Mouse (Mus musculus) CD8-positive naive resting alpha-beta T cell, adult 2 months (primary cell): ENCODE measurements around the gene 2610028H24Rik.
A peak's percentile ranks its signal among the peaks of the same experiment; 100 is the strongest.

ENCODE experiments used
- DNase-seq, 2 experiments: peaks; one replicate each; pipeline ENCODE4 v3.0.0; 2022; ENCODE audit warnings: low read depth in 2 of 2, low spot score in 2 of 2

The 2610028H24Rik gene

GRCm38 (mm10) chr10:76448851-76449250 is at the start of gene 2610028H24Rik:
Gene 2610028H24Rik (plus strand): TSS chr10:76449081.
- DNase-seq = no peak

GRCm38 (mm10) chr10:76408520-76408919 is 40.4 kb upstream of the 2610028H24Rik start:
- DNase-seq = no peak

DNA sequence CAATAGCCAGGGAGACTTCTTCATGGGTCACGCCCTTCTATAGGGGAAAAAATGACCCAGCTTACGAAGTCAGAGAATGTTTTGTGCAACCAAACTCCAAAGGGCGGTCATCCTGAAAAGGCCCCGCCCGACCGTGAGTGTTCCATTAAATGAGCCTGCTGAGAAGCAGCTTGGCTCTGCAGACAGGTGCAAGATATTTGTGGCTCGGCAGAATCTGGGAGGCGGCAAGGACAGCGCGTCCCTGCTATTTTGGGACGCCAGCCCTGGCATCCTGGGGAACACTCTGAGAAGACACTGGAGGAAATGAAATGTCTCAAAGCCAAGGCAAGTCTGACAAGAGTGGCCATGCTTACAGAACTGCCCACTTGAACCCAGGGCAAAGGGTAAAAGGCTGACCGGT is 32.1 kb upstream of the 2610028H24Rik start:
- no peak for DNase-seq

DNA sequence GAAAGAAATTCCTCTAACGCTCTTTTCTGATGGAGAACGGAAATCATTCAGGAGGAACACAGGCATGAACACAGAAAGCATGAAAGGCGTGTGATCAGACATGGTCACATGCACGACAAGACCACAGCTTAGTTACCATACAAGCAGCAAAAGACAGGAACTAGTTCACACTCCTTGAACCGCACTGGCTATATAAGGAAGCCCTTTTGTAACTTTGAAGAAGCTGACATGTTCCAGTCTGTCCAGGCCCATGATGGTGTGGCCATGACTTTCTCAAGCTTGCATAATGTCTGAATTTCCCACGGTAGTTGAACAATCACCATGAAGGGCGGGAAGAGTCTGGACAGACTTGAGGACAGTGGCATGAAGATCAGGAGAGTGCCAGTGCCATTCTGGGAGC is 23.2 kb upstream of the 2610028H24Rik start:
- no peak for DNase-seq

DNA sequence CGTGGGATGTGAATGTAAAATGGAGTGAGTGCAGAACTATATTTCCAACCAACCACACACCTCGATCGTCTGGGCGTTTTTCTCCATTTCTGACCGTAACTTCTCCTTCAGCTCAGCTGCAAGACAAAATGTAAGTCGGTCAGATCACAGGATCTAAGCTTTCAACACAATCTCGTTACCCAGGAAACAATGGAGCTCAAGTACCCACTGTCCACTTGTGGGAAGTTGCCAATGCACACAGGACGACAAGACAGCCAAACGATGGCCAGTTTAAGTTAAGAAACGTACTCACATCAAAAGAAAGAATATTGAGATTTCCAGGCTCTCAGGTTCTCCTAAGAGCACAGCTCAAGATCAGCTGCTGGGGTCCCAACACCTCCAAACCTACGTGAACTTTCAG is 15.0 kb upstream of the 2610028H24Rik start:
- no peak for DNase-seq

GRCm38 (mm10) chr10:76439107-76439890 is 9.6 kb upstream of the 2610028H24Rik start:
- DNase-seq = no peak

- no peak for DNase-seq
Measured at GRCm38 (mm10) chr10:76440281-76440680, 8.6 kb upstream of the 2610028H24Rik start, which contains the start of gene AC141477.1. Gene AC141477.1 (minus strand): TSS chr10:76440444.

GRCm38 (mm10) chr10:76442178-76443088 is 6.4 kb upstream of the 2610028H24Rik start, which contains the start of gene Pcnt:
Gene Pcnt (minus strand): TSS chr10:76442786.
- peak; percentile 93 to 96 for DNase-seq

- no peak for DNase-seq
Measured at GRCm38 (mm10) chr10:76445996-76446681, 2.7 kb upstream of the 2610028H24Rik start.

DNA sequence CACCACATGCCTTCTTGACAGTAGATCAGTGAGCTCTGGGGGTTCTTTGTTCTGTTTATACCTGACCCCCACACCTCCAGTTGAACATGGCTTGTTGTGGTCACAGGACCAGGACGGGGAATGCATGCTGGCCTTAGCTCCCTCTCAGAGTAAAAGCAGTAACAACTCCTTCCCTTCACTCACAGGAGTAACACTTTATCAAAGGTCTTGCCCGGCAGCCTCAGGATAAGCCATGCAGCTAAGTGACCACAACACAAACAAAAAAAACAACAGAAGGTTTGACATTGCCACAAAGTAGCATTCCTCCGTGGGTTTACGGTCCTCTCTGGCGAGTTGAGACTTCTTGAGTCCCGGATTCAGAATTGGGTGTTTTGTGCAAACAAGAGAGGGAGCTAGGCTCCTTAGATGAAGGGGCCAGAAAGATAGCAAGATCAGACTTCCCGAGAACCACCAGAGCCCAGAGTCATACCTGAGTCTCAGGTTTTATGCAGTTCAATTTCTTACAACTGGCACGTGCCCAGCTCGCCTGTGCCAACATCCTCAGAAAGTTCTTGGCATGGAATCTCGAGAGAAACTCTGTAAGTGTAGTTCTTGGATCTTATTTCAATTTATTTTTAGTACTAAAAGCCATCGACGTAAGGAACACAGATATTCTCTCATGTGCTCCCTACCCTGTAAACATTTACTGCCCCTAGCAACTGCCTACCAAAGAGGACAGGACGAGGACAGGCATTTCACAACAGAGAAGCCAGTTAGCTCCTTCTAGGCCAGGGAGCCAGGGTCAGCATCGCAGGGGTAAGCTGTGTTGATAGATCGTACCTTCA is 1.3 kb upstream of the 2610028H24Rik start:
- no peak for DNase-seq

- peak; percentile 38 to 55 for DNase-seq
Measured at GRCm38 (mm10) chr10:76455289-76455688, 6.4 kb downstream of the 2610028H24Rik start.

- no peak for DNase-seq
Measured at GRCm38 (mm10) chr10:76461255-76461654, 12.4 kb downstream of the 2610028H24Rik start.

GRCm38 (mm10) chr10:76462312-76462711 is 13.4 kb downstream of the 2610028H24Rik start:
- no peak for DNase-seq

DNA sequence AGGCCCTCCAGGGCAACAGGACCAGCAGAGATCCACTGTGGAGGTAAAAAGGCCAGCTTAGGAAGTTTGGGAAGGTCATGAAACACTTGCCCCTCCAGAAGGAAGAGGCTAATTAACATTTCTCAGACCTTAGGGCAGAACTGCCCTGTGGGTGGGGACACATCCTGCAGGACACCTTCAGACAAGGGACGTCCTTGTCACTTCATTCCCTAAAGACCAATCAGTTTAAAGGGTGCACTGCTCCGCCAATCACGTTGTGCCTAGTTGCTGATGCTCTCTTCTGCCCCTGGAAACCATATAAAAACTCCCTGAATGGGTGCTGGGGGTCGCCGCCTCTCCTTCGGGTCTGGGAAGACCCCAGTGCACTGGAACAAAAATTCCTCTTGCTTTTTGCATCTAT is 13.8 kb downstream of the 2610028H24Rik start:
- no peak for DNase-seq

- peak; percentile 80 to 84 for DNase-seq
Measured at GRCm38 (mm10) chr10:76468203-76469162, 19.6 kb downstream of the 2610028H24Rik start, which contains the start of the genes Mcm3ap and Ybey. Gene Mcm3ap (plus strand): TSS chr10:76468927. Gene Ybey (minus strand): TSS chr10:76469114.

GRCm38 (mm10) chr10:76473759-76474158 is 24.9 kb downstream of the 2610028H24Rik start:
- no peak for DNase-seq

GRCm38 (mm10) chr10:76480851-76481250 is 32.0 kb downstream of the 2610028H24Rik start:
- DNase-seq = no peak

- no peak for DNase-seq
Measured at GRCm38 (mm10) chr10:76481480-76481879, 32.6 kb downstream of the 2610028H24Rik start.

DNA sequence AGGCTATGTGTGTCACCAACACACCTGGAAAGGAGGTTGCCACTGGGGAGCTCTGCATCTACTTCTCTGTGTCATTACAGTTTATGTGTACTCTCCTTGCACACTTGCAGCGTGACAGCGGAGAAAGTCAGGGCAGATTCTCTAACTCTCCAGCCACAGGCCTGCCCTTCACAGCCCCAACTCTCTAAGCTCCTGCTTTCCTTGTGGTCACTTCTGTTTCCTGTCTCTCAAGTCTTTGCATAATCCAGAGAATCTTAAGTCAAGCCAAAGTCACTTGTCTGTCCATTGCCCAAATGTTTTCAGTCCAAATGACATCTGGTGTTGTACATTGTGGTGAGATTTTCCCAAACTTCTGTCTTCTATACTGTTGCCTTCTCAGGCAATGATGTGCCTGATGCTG is 37.4 kb downstream of the 2610028H24Rik start:
- no peak for DNase-seq
